Mouse (Mus musculus) limb, embryonic 14.5 days (tissue): ENCODE results near the gene Dcdc2a. TPM values are rescaled to one million over a fixed set of nuclear protein-coding genes. Genes with fewer than 3 reads are reported as not detected.

Experiments
- ATAC-seq: fragments of 200-750 bp; cut with Nextera tagmentation; 2 replicates; pipeline ENCODE4 v1.8.0; 2017; ENCODE audit warnings: low read depth, moderate number of reproducible peaks, moderate TSS enrichment; ENCODE audit not compliant: low FRiP score
- DNase-seq: peaks from one replicate; pipeline ENCODE4 v3.0.0-alpha.2; 2015; ENCODE audit warnings: low spot score
- H3K27ac ChIP-seq: fragments of 300-500 bp; sonication (generic); replicated peaks from 2 replicates; pipeline ENCODE4 v1.5.1; 2014; ENCODE audit warnings: low read depth, mild to moderate bottlenecking, low read length, moderate library complexity, mixed read lengths
- H3K27me3 ChIP-seq: fragments of 300-500 bp; sonication (generic); 2 replicates; pipeline ENCODE4 v1.6.1; 2014; ENCODE audit warnings: low read length, mixed read lengths; ENCODE audit not compliant: control insufficient read depth, insufficient read depth
- H3K36me3 ChIP-seq: fragments of 300-500 bp; sonication (generic); 2 replicates; pipeline ENCODE4 v1.6.1; 2014; ENCODE audit warnings: mild to moderate bottlenecking, low read length, moderate library complexity, mixed read lengths; ENCODE audit not compliant: control insufficient read depth, insufficient read depth
- H3K4me1 ChIP-seq: fragments of 300-500 bp; sonication (generic); 2 replicates; pipeline ENCODE4 v1.6.1; 2014; ENCODE audit warnings: antibody characterized with exemption, low read length, mixed read lengths; ENCODE audit not compliant: control insufficient read depth, insufficient read depth
- H3K4me2 ChIP-seq: fragments of 300-500 bp; sonication (generic); replicated peaks from 2 replicates; pipeline ENCODE4 v1.6.1; 2014; ENCODE audit warnings: low read depth, mild to moderate bottlenecking, low read length, moderate library complexity; ENCODE audit not compliant: severe bottlenecking
- H3K4me3 ChIP-seq: fragments of 300-500 bp; sonication (generic); replicated peaks from 2 replicates; pipeline ENCODE4 v1.5.1; 2014; ENCODE audit warnings: low read length
- H3K9ac ChIP-seq: fragments of 300-500 bp; sonication (generic); 2 replicates; pipeline ENCODE4 v1.6.1; 2014; ENCODE audit warnings: mild to moderate bottlenecking, low read depth, low read length, moderate library complexity; ENCODE audit not compliant: severe bottlenecking
- H3K9me3 ChIP-seq: fragments of 300-500 bp; sonication (generic); 2 replicates; pipeline ENCODE4 v1.6.1; 2016; ENCODE audit warnings: low read length; ENCODE audit not compliant: control insufficient read depth
- POLR2A ChIP-seq: fragments of 200-500 bp; IDR thresholded peaks from 2 replicates; pipeline ENCODE4 v1.8.0; 2012; ENCODE audit warnings: inconsistent platforms, mild to moderate bottlenecking, moderate library complexity, borderline replicate concordance; ENCODE audit not compliant: insufficient read depth, insufficient read length; ENCODE audit errors: extremely low read depth
- WGBS: fragments of 180-500 bp; shearing (Covaris S2); extraction: QIAGEN DNeasy Blood & Tissue Kit; methylation state at CpG from one replicate; pipeline ENCODE4 v1.1.7; 2014; 5-methylcytosine and 5-hydroxymethylcytosine counted together
- polyA plus RNA-seq, 2 experiments: library from polyadenylated mRNA; depleted of rRNA in 1 of 2; stranded (reverse) in 1 of 2; unstranded in 1 of 2; fragments of >200 nt; fragmentation: Nextera tagmentation in 1 of 2; extraction: Ambion mirVana in 1 of 2; gene quantifications; 2 replicates each; pipeline versions ENCODE4 v1.2.1 to v1.2.3; 2012 to 2014

The Dcdc2a gene
- polyA plus RNA-seq, 2 experiments: 0.82 to 0.84 TPM

- no peak for DNase-seq
- no peaks in the 10 kb centered on the region for H3K27me3 ChIP-seq
- WGBS: 76% methylated on average over 4 of the region's 4 CpGs
- no peak for ATAC-seq
- no peak overlapping the region for H3K4me2 ChIP-seq
- H3K9me3 ChIP-seq: no peaks in the 10 kb centered on the region
- no peaks in the 10 kb centered on the region for H3K4me1 ChIP-seq
- TF ChIP-seq POLR2A: no peak
- no peak overlapping the region for H3K4me3 ChIP-seq
- no peaks in the 10 kb centered on the region for H3K36me3 ChIP-seq
- H3K9ac ChIP-seq: no peak overlapping the region
- no peak overlapping the region for H3K27ac ChIP-seq
Observed at GRCm38 (mm10) chr13:25094381-25094780, 38.6 kb downstream of the Dcdc2a start.

GRCm38 (mm10) chr13:25097348-25097747 lies 41.5 kb downstream of the Dcdc2a start:
- no peak for ATAC-seq
- no peak overlapping the region for H3K4me2 ChIP-seq
- no peaks in the 10 kb centered on the region for H3K4me1 ChIP-seq
- H3K9ac ChIP-seq: no peak overlapping the region
- H3K36me3 ChIP-seq: no peaks in the 10 kb centered on the region
- H3K27ac ChIP-seq: no peak overlapping the region
- WGBS: 80% methylated on average over 8 of the region's 8 CpGs
- no peak for DNase-seq
- no peaks in the 10 kb centered on the region for H3K27me3 ChIP-seq
- TF ChIP-seq POLR2A: no peak
- no peak overlapping the region for H3K4me3 ChIP-seq
- no peaks in the 10 kb centered on the region for H3K9me3 ChIP-seq

GRCm38 (mm10) chr13:25098578-25098977 lies 42.8 kb downstream of the Dcdc2a start:
- ATAC-seq (no peak), DNase-seq (no peak)
- Histone ChIP-seq H3K36me3 (no peaks in the 10 kb centered on the region), H3K27ac (no peak overlapping the region), H3K4me2 (no peak overlapping the region), H3K27me3 (no peaks in the 10 kb centered on the region), H3K9ac (no peak overlapping the region), H3K4me3 (no peak overlapping the region), H3K9me3 (no peaks in the 10 kb centered on the region), H3K4me1 (no peaks in the 10 kb centered on the region)
- 51% methylated on average over 5 of the region's 5 CpGs for WGBS
- no peak for TF ChIP-seq POLR2A

- no peak for TF ChIP-seq POLR2A
- ATAC-seq: no peak
Observed at GRCm38 (mm10) chr13:25099508-25099907, 43.7 kb downstream of the Dcdc2a start.

GRCm38 (mm10) chr13:25100581-25100980 lies 44.8 kb downstream of the Dcdc2a start:
- H3K27me3 ChIP-seq: no peaks in the 10 kb centered on the region
- H3K36me3 ChIP-seq: no peaks in the 10 kb centered on the region
- DNase-seq (peak; percentile 34), ATAC-seq (no peak)
- WGBS: 23% methylated on average over 6 of the region's 6 CpGs
- H3K9me3 ChIP-seq: no peaks in the 10 kb centered on the region
- TF ChIP-seq POLR2A: no peak
- H3K27ac ChIP-seq: no peak overlapping the region
- no peak overlapping the region for H3K4me3 ChIP-seq
- no peak overlapping the region for H3K9ac ChIP-seq
- no peak overlapping the region for H3K4me2 ChIP-seq
- H3K4me1 ChIP-seq: peaks cover 5% of the 10 kb centered on the region; the same call in 1 of the 2 replicates

More at GRCm38 (mm10) chr13:25099508-25099907, 43.7 kb downstream of the Dcdc2a start:
- 83% methylated on average over 3 of the region's 3 CpGs for WGBS
- H3K4me1 ChIP-seq: no peaks in the 10 kb centered on the region
- no peaks in the 10 kb centered on the region for H3K9me3 ChIP-seq
- no peaks in the 10 kb centered on the region for H3K36me3 ChIP-seq
- no peak overlapping the region for H3K4me3 ChIP-seq
- no peak overlapping the region for H3K4me2 ChIP-seq
- H3K9ac ChIP-seq: no peak overlapping the region
- H3K27ac ChIP-seq: no peak overlapping the region
- H3K27me3 ChIP-seq: no peaks in the 10 kb centered on the region
- DNase-seq: no peak

- DNase-seq (no peak), ATAC-seq (no peak)
- no peak overlapping the region for H3K9ac ChIP-seq
- H3K4me1 ChIP-seq: peaks cover 6% of the 10 kb centered on the region; the same call in 1 of the 2 replicates
- TF ChIP-seq POLR2A: no peak
- no peaks in the 10 kb centered on the region for H3K27me3 ChIP-seq
- H3K4me2 ChIP-seq: no peak overlapping the region
- H3K36me3 ChIP-seq: no peaks in the 10 kb centered on the region
- H3K4me3 ChIP-seq: no peak overlapping the region
- no peaks in the 10 kb centered on the region for H3K9me3 ChIP-seq
- no peak overlapping the region for H3K27ac ChIP-seq
Observed at GRCm38 (mm10) chr13:25105671-25106070, 49.9 kb downstream of the Dcdc2a start.
